Mouse (Mus musculus): ENCODE data around the gene Nr1h4. TPM values are rescaled to one million over a fixed set of nuclear protein-coding genes. Genes with fewer than 3 reads are reported as not detected.

Nr1h4 gene
- 0.30 TPM for polyA plus RNA-seq (2014; fragmentation: Illumina TruSeq; extraction: RNeasy Lipid Tissue Mini Kit (QIAGEN cat#74804); ENCODE audit: insufficient read depth, low read depth, low replicate concordance)

GRCm38 (mm10) chr10:89532929-89533727, at the start of gene Nr1h4:
Nr1h4 (minus strand) TSS chr10:89533585.

GRCm38 (mm10) chr10:89443623-89444151, 89.7 kb downstream of the Nr1h4 start, which contains the start of gene Gas2l3:
Gas2l3 (minus strand) TSS chr10:89443967.

Other genes starting within 250 kb of the Nr1h4 start
- gene Ano4, start 188.8 kb downstream of the Nr1h4 start, polyA plus RNA-seq (2014; fragmentation: Illumina TruSeq; extraction: RNeasy Lipid Tissue Mini Kit (QIAGEN cat#74804); ENCODE audit: insufficient read depth, low read depth, low replicate concordance) = 0.08 TPM
- gene Gas2l3, start 89.6 kb downstream of the Nr1h4 start, polyA plus RNA-seq (2014; fragmentation: Illumina TruSeq; extraction: RNeasy Lipid Tissue Mini Kit (QIAGEN cat#74804); ENCODE audit: insufficient read depth, low read depth, low replicate concordance) = 0.19 TPM
- not detected for gene Slc17a8, start 87.7 kb upstream of the Nr1h4 start, polyA plus RNA-seq (2014; fragmentation: Illumina TruSeq; extraction: RNeasy Lipid Tissue Mini Kit (QIAGEN cat#74804); ENCODE audit: insufficient read depth, low read depth, low replicate concordance)
- gene Scyl2, start 152.7 kb upstream of the Nr1h4 start, polyA plus RNA-seq (2014; fragmentation: Illumina TruSeq; extraction: RNeasy Lipid Tissue Mini Kit (QIAGEN cat#74804); ENCODE audit: insufficient read depth, low read depth, low replicate concordance) = 11.1 TPM
- 11.1 TPM for gene Actr6, start 198.7 kb upstream of the Nr1h4 start, polyA plus RNA-seq (2014; fragmentation: Illumina TruSeq; extraction: RNeasy Lipid Tissue Mini Kit (QIAGEN cat#74804); ENCODE audit: insufficient read depth, low read depth, low replicate concordance)
- 10.5 TPM for gene Uhrf1bp1l, start 211.4 kb upstream of the Nr1h4 start, polyA plus RNA-seq (2014; fragmentation: Illumina TruSeq; extraction: RNeasy Lipid Tissue Mini Kit (QIAGEN cat#74804); ENCODE audit: insufficient read depth, low read depth, low replicate concordance)

All from lung, adult 10 weeks (tissue).